Mouse (Mus musculus) E14TG2a.4 (cell line): ENCODE results near the gene Opalin.

Source experiments
- H3K27me3 ChIP-seq: 2 replicates; pipeline ENCODE4 v1.6.1; 2014; ENCODE audit warnings: low read length, control low read depth; ENCODE audit not compliant: insufficient read depth
- H3K36me3 ChIP-seq: 2 replicates; pipeline ENCODE4 v1.6.1; 2014; ENCODE audit warnings: low read length, control low read depth; ENCODE audit not compliant: insufficient read depth
- H3K4me1 ChIP-seq: replicated peaks from 2 replicates; pipeline ENCODE4 v1.6.1; 2014; ENCODE audit warnings: low read depth, low read length, control low read depth
- H3K4me3 ChIP-seq: replicated peaks from 2 replicates; pipeline ENCODE4 v1.5.1; 2014; ENCODE audit warnings: mild to moderate bottlenecking, low read length
- H3K9me3 ChIP-seq: 2 replicates; pipeline ENCODE4 v1.6.1; 2014; ENCODE audit warnings: low read length, control low read depth
- CTCF ChIP-seq: conservative IDR thresholded peaks from 2 replicates; pipeline ENCODE4 v1.5.1; 2014; ENCODE audit warnings: low read length
- NANOG ChIP-seq: IDR thresholded peaks from 2 replicates; pipeline ENCODE4 v1.6.1; 2014; ENCODE audit warnings: borderline replicate concordance, low read length, mixed read lengths
- POU5F1 ChIP-seq: IDR thresholded peaks from 2 replicates; pipeline ENCODE4 v1.6.1; 2014; ENCODE audit warnings: low read length, borderline replicate concordance

Opalin gene

GRCm38 (mm10) chr19:41054702-41055101 lies 22.2 kb downstream of the Opalin start:
- no peak overlapping the region for H3K4me3 ChIP-seq

GRCm38 (mm10) chr19:41053530-41053929 lies 23.4 kb downstream of the Opalin start:
- no peak overlapping the region for H3K4me3 ChIP-seq
- TF ChIP-seq POU5F1 (no peak), CTCF (peak; percentile 82), NANOG (no peak)
- peaks cover 9% of the 10 kb centered on the region; the same call in 1 of the 2 replicates for H3K4me1 ChIP-seq
- H3K9me3 ChIP-seq, result peaks cover 13% of the 10 kb centered on the region
- peaks cover 10% of the 10 kb centered on the region; the same call in 1 of the 2 replicates for H3K27me3 ChIP-seq
- no peaks in the 10 kb centered on the region for H3K36me3 ChIP-seq

More at GRCm38 (mm10) chr19:41054702-41055101, 22.2 kb downstream of the Opalin start:
- TF ChIP-seq NANOG (no peak), CTCF (no peak), POU5F1 (no peak)
- Histone ChIP-seq H3K4me1 (peaks cover 9% of the 10 kb centered on the region; the same call in 1 of the 2 replicates), H3K9me3 (peaks cover 20% of the 10 kb centered on the region), H3K27me3 (peaks cover 10% of the 10 kb centered on the region; the same call in 1 of the 2 replicates), H3K36me3 (no peaks in the 10 kb centered on the region)

GRCm38 (mm10) chr19:41052247-41052646 lies 24.7 kb downstream of the Opalin start:
- H3K4me3 ChIP-seq, result no peak overlapping the region
- no peak for TF ChIP-seq NANOG
- TF ChIP-seq CTCF, result no peak
- TF ChIP-seq POU5F1, result no peak
- no peaks in the 10 kb centered on the region for H3K36me3 ChIP-seq
- H3K27me3 ChIP-seq, result peaks cover 8% of the 10 kb centered on the region; the same call in 1 of the 2 replicates
- peaks cover 9% of the 10 kb centered on the region; the same call in 1 of the 2 replicates for H3K4me1 ChIP-seq
- H3K9me3 ChIP-seq, result peaks cover under 1% of the 10 kb centered on the region

GRCm38 (mm10) chr19:41051714-41052113 lies 25.2 kb downstream of the Opalin start:
- peaks cover 6% of the 10 kb centered on the region; the same call in 1 of the 2 replicates for H3K27me3 ChIP-seq
- H3K9me3 ChIP-seq, result no peaks in the 10 kb centered on the region
- H3K36me3 ChIP-seq, result no peaks in the 10 kb centered on the region
- no peak overlapping the region for H3K4me3 ChIP-seq
- TF ChIP-seq NANOG, result no peak
- no peak for TF ChIP-seq POU5F1
- TF ChIP-seq CTCF, result no peak
- H3K4me1 ChIP-seq, result peaks cover 9% of the 10 kb centered on the region; the same call in 1 of the 2 replicates

- Histone ChIP-seq H3K4me3 (no peak overlapping the region), H3K4me1 (peaks cover 5% of the 10 kb centered on the region; the same call in 1 of the 2 replicates), H3K36me3 (no peaks in the 10 kb centered on the region), H3K27me3 (0 out of 2 replicates have a peak, but pooled peaks cover 6% of the 10 kb centered on the region), H3K9me3 (no peaks in the 10 kb centered on the region)
- TF ChIP-seq NANOG (no peak), CTCF (no peak), POU5F1 (no peak)
These were observed 28.7 kb downstream of the Opalin start for GRCm38 (mm10) chr19:41048187-41048559.

- H3K36me3 ChIP-seq, result no peaks in the 10 kb centered on the region
- H3K9me3 ChIP-seq, result no peaks in the 10 kb centered on the region
- no peaks in the 10 kb centered on the region for H3K4me1 ChIP-seq
- no peak overlapping the region for H3K4me3 ChIP-seq
- 0 out of 2 replicates have a peak, but pooled peaks cover 3% of the 10 kb centered on the region for H3K27me3 ChIP-seq
- no peak for TF ChIP-seq POU5F1
- TF ChIP-seq NANOG, result no peak
- TF ChIP-seq CTCF, result no peak
These were observed 29.3 kb downstream of the Opalin start for GRCm38 (mm10) chr19:41047437-41048186.

GRCm38 (mm10) chr19:41045091-41045770 lies 31.7 kb downstream of the Opalin start:
- no peaks in the 10 kb centered on the region for H3K36me3 ChIP-seq
- no peaks in the 10 kb centered on the region for H3K4me1 ChIP-seq
- no peak overlapping the region for H3K4me3 ChIP-seq
- no peaks in the 10 kb centered on the region for H3K9me3 ChIP-seq
- no peak for TF ChIP-seq NANOG
- TF ChIP-seq POU5F1, result no peak
- TF ChIP-seq CTCF, result no peak
- H3K27me3 ChIP-seq, result 0 out of 2 replicates have a peak, but pooled peaks cover 3% of the 10 kb centered on the region

- H3K27me3 ChIP-seq, result no peaks in the 10 kb centered on the region
- TF ChIP-seq NANOG (no peak), CTCF (no peak), POU5F1 (no peak)
- H3K4me3 ChIP-seq, result no peak overlapping the region
- no peaks in the 10 kb centered on the region for H3K4me1 ChIP-seq
- no peaks in the 10 kb centered on the region for H3K9me3 ChIP-seq
- H3K36me3 ChIP-seq, result no peaks in the 10 kb centered on the region
These were observed 37.8 kb downstream of the Opalin start for GRCm38 (mm10) chr19:41039110-41039509.
